Mouse (Mus musculus) lung, adult 2 months (tissue): ENCODE data around the gene Syt1. TPM values are rescaled to one million over a fixed set of nuclear protein-coding genes. Genes with fewer than 3 reads are reported as not detected.

ENCODE experiments used
- DNase-seq: peaks from one replicate; pipeline ENCODE4 v3.0.0; 2022
- H3K4me1 ChIP-seq: fragments of 200-500 bp; 2 replicates; pipeline ENCODE4 v1.6.1; 2011; ENCODE audit warnings: low read length; ENCODE audit not compliant: control insufficient read depth, insufficient read depth
- H3K4me3 ChIP-seq: fragments of 200-500 bp; replicated peaks from 2 replicates; pipeline ENCODE3; 2011; ENCODE audit warnings: low read depth, mild to moderate bottlenecking, control low read depth, low read length; ENCODE audit errors: extremely low read depth
- CTCF ChIP-seq: fragments of 200-500 bp; IDR thresholded peaks from 2 replicates; pipeline ENCODE4 v1.5.1; 2011; ENCODE audit warnings: mild to moderate bottlenecking, low read length, control low read depth; ENCODE audit not compliant: insufficient read depth
- POLR2A ChIP-seq: fragments of 200-500 bp; IDR thresholded peaks from 2 replicates; pipeline ENCODE4 v1.6.1; 2011; ENCODE audit warnings: low read depth, mild to moderate bottlenecking, control low read depth, low read length, borderline replicate concordance; ENCODE audit errors: extremely low read depth
- WGBS: fragments of 180-500 bp; shearing (Covaris S2); methylation state at CpG from one replicate; pipeline ENCODE4 v1.1.7; 2018; 5-methylcytosine and 5-hydroxymethylcytosine counted together
- polyA plus RNA-seq: library from polyadenylated mRNA; depleted of rRNA; stranded (reverse); fragments of >200 nt; gene quantifications from 2 replicates; pipeline ENCODE4 v1.2.3, GENCODE M21; 2012

Gene Syt1
- polyA plus RNA-seq, 1 experiment: 0.17 TPM

- no peak for TF ChIP-seq POLR2A
- no peak for TF ChIP-seq CTCF
- WGBS: 72% methylated on average over 8 of the region's 8 CpGs
- H3K4me1 ChIP-seq: peaks cover 10% of the 10 kb centered on the region
- no peak for DNase-seq
- no peak overlapping the region for H3K4me3 ChIP-seq
These were observed 559.3 kb downstream of the Syt1 start for GRCm38 (mm10) chr10:108451516-108451915.

- TF ChIP-seq POLR2A (no peak), CTCF (no peak)
- 97% methylated on average over 4 of the region's 4 CpGs for WGBS
- Histone ChIP-seq H3K4me1 (peaks cover 12% of the 10 kb centered on the region), H3K4me3 (no peak overlapping the region)
- DNase-seq: no peak
These were observed 560.4 kb downstream of the Syt1 start for GRCm38 (mm10) chr10:108450401-108450800.

GRCm38 (mm10) chr10:108448421-108448820 is 562.4 kb downstream of the Syt1 start:
- peak; percentile 14 for DNase-seq
- Histone ChIP-seq H3K4me1 (peaks cover 15% of the 10 kb centered on the region), H3K4me3 (no peak overlapping the region)
- TF ChIP-seq CTCF: no peak
- TF ChIP-seq POLR2A: no peak
- 46% methylated on average over 11 of the region's 11 CpGs for WGBS
